Mouse (Mus musculus): Measurements from ENCODE around the gene Ece2. TPM values are rescaled to one million over a fixed set of nuclear protein-coding genes. Genes with fewer than 3 reads are reported as not detected.
A peak's percentile ranks its signal among the peaks of the same experiment; 100 is the strongest.

The Ece2 gene
- polyA plus RNA-seq (2012; rRNA removed), result 0.37 and 0.64 TPM in 2 replicates

GRCm38 (mm10) chr16:20629731-20630634, at the start of gene Ece2:
TSS of gene Ece2 (plus strand) at chr16:20629828.
- no peaks in the 10 kb centered on the region for H3K4me1 ChIP-seq (ENCODE audit: control insufficient read depth, insufficient read depth, low read length)
- TF ChIP-seq CTCF (IDR thresholded peaks at IDR 0.05; ENCODE audit: insufficient read depth, low read length) (no peak), POLR2A (IDR thresholded peaks at IDR 0.05; ENCODE audit: borderline replicate concordance, extremely low read depth, low read depth, low read length) (no peak)
- no peak for DNase-seq
- WGBS, result 9% methylated on average over 54 of the region's 54 CpGs
- no peak within 1 kb of the TSS for H3K4me3 ChIP-seq (replicated peaks; ENCODE audit: extremely low read depth, low read depth, low read length)

GRCm38 (mm10) chr16:20589366-20589938, 40.2 kb upstream of the Ece2 start, which contains the start of gene Vwa5b2:
TSS of gene Vwa5b2 (plus strand) at chr16:20589471.
- Histone ChIP-seq H3K4me3 (replicated peaks; ENCODE audit: extremely low read depth, low read depth, low read length) (peak within 1 kb of the TSS; percentile 6), H3K4me1 (ENCODE audit: control insufficient read depth, insufficient read depth, low read length) (peaks cover 3% of the 10 kb centered on the region)
- no peak for DNase-seq
- 1% methylated on average over 24 of the region's 24 CpGs for WGBS
- TF ChIP-seq CTCF (IDR thresholded peaks at IDR 0.05; ENCODE audit: insufficient read depth, low read length) (no peak), POLR2A (IDR thresholded peaks at IDR 0.05; ENCODE audit: borderline replicate concordance, extremely low read depth, low read depth, low read length) (no peak)

- under 1% methylated on average over 39 of the region's 39 CpGs for WGBS
Measured at GRCm38 (mm10) chr16:20589939-20590679, 39.5 kb upstream of the Ece2 start.

GRCm38 (mm10) chr16:20590680-20591038, 39.0 kb upstream of the Ece2 start:
- Histone ChIP-seq H3K4me3 (replicated peaks; ENCODE audit: extremely low read depth, low read depth, low read length) (no peak overlapping the region), H3K4me1 (ENCODE audit: control insufficient read depth, insufficient read depth, low read length) (peaks cover 3% of the 10 kb centered on the region)
- TF ChIP-seq POLR2A (IDR thresholded peaks at IDR 0.05; ENCODE audit: borderline replicate concordance, extremely low read depth, low read depth, low read length), result no peak
- no peak for TF ChIP-seq CTCF (IDR thresholded peaks at IDR 0.05; ENCODE audit: insufficient read depth, low read length)
- no peak for DNase-seq
- WGBS, result 4% methylated on average over 17 of the region's 17 CpGs

More at GRCm38 (mm10) chr16:20589939-20590679, 39.5 kb upstream of the Ece2 start:
- H3K4me3 ChIP-seq (replicated peaks; ENCODE audit: extremely low read depth, low read depth, low read length), result peak overlapping the region; percentile 6
- peaks cover 3% of the 10 kb centered on the region for H3K4me1 ChIP-seq (ENCODE audit: control insufficient read depth, insufficient read depth, low read length)
- no peak for DNase-seq
- TF ChIP-seq POLR2A (IDR thresholded peaks at IDR 0.05; ENCODE audit: borderline replicate concordance, extremely low read depth, low read depth, low read length), result no peak
- no peak for TF ChIP-seq CTCF (IDR thresholded peaks at IDR 0.05; ENCODE audit: insufficient read depth, low read length)

GRCm38 (mm10) chr16:20591076-20591705, 38.4 kb upstream of the Ece2 start:
- TF ChIP-seq CTCF (IDR thresholded peaks at IDR 0.05; ENCODE audit: insufficient read depth, low read length) (no peak), POLR2A (IDR thresholded peaks at IDR 0.05; ENCODE audit: borderline replicate concordance, extremely low read depth, low read depth, low read length) (no peak)
- Histone ChIP-seq H3K4me3 (replicated peaks; ENCODE audit: extremely low read depth, low read depth, low read length) (no peak overlapping the region), H3K4me1 (ENCODE audit: control insufficient read depth, insufficient read depth, low read length) (peaks cover 3% of the 10 kb centered on the region)
- 4% methylated on average over 48 of the region's 48 CpGs for WGBS
- no peak for DNase-seq

- DNase-seq, result no peak
- H3K4me3 ChIP-seq (replicated peaks; ENCODE audit: extremely low read depth, low read depth, low read length), result no peak overlapping the region
- WGBS, result 74% methylated on average over 7 of the region's 7 CpGs
- TF ChIP-seq POLR2A (IDR thresholded peaks at IDR 0.05; ENCODE audit: borderline replicate concordance, extremely low read depth, low read depth, low read length), result no peak
- no peak for TF ChIP-seq CTCF (IDR thresholded peaks at IDR 0.05; ENCODE audit: insufficient read depth, low read length)
- peaks cover 1% of the 10 kb centered on the region for H3K4me1 ChIP-seq (ENCODE audit: control insufficient read depth, insufficient read depth, low read length)
Measured at GRCm38 (mm10) chr16:20595060-20595673, 34.5 kb upstream of the Ece2 start.

GRCm38 (mm10) chr16:20595737-20596136, 33.9 kb upstream of the Ece2 start:
- no peak for DNase-seq
- Histone ChIP-seq H3K4me1 (ENCODE audit: control insufficient read depth, insufficient read depth, low read length) (no peaks in the 10 kb centered on the region), H3K4me3 (replicated peaks; ENCODE audit: extremely low read depth, low read depth, low read length) (no peak overlapping the region)
- WGBS, result 81% methylated on average over 4 of the region's 4 CpGs
- TF ChIP-seq CTCF (IDR thresholded peaks at IDR 0.05; ENCODE audit: insufficient read depth, low read length) (no peak), POLR2A (IDR thresholded peaks at IDR 0.05; ENCODE audit: borderline replicate concordance, extremely low read depth, low read depth, low read length) (no peak)

- TF ChIP-seq CTCF (IDR thresholded peaks at IDR 0.05; ENCODE audit: insufficient read depth, low read length), result no peak
- TF ChIP-seq POLR2A (IDR thresholded peaks at IDR 0.05; ENCODE audit: borderline replicate concordance, extremely low read depth, low read depth, low read length), result no peak
- no peak for DNase-seq
- 61% methylated on average over 7 of the region's 7 CpGs for WGBS
- Histone ChIP-seq H3K4me1 (ENCODE audit: control insufficient read depth, insufficient read depth, low read length) (no peaks in the 10 kb centered on the region), H3K4me3 (replicated peaks; ENCODE audit: extremely low read depth, low read depth, low read length) (no peak overlapping the region)
Measured at GRCm38 (mm10) chr16:20596687-20597441, 32.8 kb upstream of the Ece2 start.

Data from lung, adult 2 months (tissue).